Mouse (Mus musculus) E14TG2a.4 (cell line): ENCODE data around the gene Ddah2.

Experiments used
- H3K27me3 ChIP-seq: 2 replicates; pipeline ENCODE4 v1.6.1; 2014; ENCODE audit warnings: low read length, control low read depth; ENCODE audit not compliant: insufficient read depth
- H3K36me3 ChIP-seq: 2 replicates; pipeline ENCODE4 v1.6.1; 2014; ENCODE audit warnings: low read length, control low read depth; ENCODE audit not compliant: insufficient read depth
- H3K4me1 ChIP-seq: replicated peaks from 2 replicates; pipeline ENCODE4 v1.6.1; 2014; ENCODE audit warnings: low read depth, low read length, control low read depth
- H3K4me3 ChIP-seq: replicated peaks from 2 replicates; pipeline ENCODE4 v1.5.1; 2014; ENCODE audit warnings: mild to moderate bottlenecking, low read length
- H3K9me3 ChIP-seq: 2 replicates; pipeline ENCODE4 v1.6.1; 2014; ENCODE audit warnings: low read length, control low read depth
- CTCF ChIP-seq: conservative IDR thresholded peaks from 2 replicates; pipeline ENCODE4 v1.5.1; 2014; ENCODE audit warnings: low read length
- NANOG ChIP-seq: IDR thresholded peaks from 2 replicates; pipeline ENCODE4 v1.6.1; 2014; ENCODE audit warnings: borderline replicate concordance, low read length, mixed read lengths
- POU5F1 ChIP-seq: IDR thresholded peaks from 2 replicates; pipeline ENCODE4 v1.6.1; 2014; ENCODE audit warnings: low read length, borderline replicate concordance

The Ddah2 gene

DNA sequence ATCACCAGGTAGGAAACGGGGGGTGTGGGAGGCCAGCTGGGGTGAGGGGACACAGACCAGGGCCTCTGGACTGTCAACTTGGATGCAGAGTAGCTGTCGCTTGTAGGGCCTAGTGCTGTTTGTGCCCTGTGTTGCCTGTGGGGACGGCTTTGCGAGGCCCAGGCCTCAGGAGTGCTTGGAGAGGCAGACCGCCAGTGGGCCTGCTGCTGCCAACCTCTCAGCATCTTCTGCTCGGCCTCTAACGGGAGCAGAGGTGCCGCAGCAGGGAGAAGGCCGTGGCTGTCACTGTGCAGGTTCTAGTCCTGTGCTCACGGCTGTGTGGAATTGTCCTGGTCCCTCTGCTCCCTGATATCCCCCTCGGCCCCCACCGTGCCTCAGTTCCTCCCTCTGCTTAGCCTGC lies 37.8 kb downstream of the Ddah2 start:
- no peaks in the 10 kb centered on the region for H3K9me3 ChIP-seq
- no peaks in the 10 kb centered on the region for H3K27me3 ChIP-seq
- peaks cover 91% of the 10 kb centered on the region for H3K36me3 ChIP-seq
- H3K4me1 ChIP-seq: peaks cover 68% of the 10 kb centered on the region
- no peak for TF ChIP-seq POU5F1
- TF ChIP-seq CTCF: no peak
- TF ChIP-seq NANOG: no peak
- H3K4me3 ChIP-seq: peak overlapping the region; percentile 52

- peaks cover 92% of the 10 kb centered on the region for H3K36me3 ChIP-seq
- no peaks in the 10 kb centered on the region for H3K27me3 ChIP-seq
- no peak for TF ChIP-seq NANOG
- no peak for TF ChIP-seq POU5F1
- no peak for TF ChIP-seq CTCF
- H3K4me3 ChIP-seq: peak overlapping the region; percentile 52
- H3K9me3 ChIP-seq: no peaks in the 10 kb centered on the region
- peaks cover 70% of the 10 kb centered on the region for H3K4me1 ChIP-seq
Measured at GRCm38 (mm10) chr17:35097164-35097655, 38.4 kb downstream of the Ddah2 start.

DNA sequence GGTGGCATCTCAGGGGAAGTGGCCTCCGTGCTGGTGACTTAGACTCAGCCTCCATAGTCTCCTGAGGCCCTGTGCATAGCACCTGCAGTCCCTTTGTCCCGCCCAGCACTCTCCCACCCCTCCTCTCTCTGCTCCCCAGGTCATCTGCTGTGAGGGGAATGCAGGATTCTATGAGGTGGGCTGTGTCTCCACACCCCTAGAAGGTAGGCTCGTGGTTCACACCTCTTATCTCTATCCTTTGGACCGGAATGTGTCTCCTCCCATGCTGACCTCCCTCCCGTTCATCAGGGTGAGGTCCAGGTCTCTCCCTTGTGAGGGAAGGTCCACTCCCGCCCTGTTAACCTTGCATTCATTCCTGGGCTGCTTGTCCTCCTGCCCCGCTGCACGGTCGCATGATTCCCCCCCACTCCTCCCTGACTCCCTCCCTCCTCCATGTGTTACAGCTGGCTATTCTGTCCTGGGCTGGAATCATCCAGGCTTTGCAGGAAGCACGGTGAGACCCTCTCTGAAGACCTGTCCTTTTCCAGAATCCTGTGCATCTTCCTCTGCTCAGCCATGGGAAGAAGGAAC lies 41.4 kb downstream of the Ddah2 start:
- Histone ChIP-seq H3K4me3 (peak overlapping the region; percentile 35), H3K27me3 (no peaks in the 10 kb centered on the region), H3K4me1 (peaks cover 61% of the 10 kb centered on the region), H3K9me3 (no peaks in the 10 kb centered on the region), H3K36me3 (peaks cover 80% of the 10 kb centered on the region)
- TF ChIP-seq NANOG (no peak), CTCF (no peak), POU5F1 (no peak)

- Histone ChIP-seq H3K4me3 (no peak overlapping the region), H3K36me3 (peaks cover 72% of the 10 kb centered on the region), H3K9me3 (no peaks in the 10 kb centered on the region), H3K27me3 (no peaks in the 10 kb centered on the region), H3K4me1 (peaks cover 64% of the 10 kb centered on the region)
- no peak for TF ChIP-seq CTCF
- no peak for TF ChIP-seq NANOG
- no peak for TF ChIP-seq POU5F1
Measured at GRCm38 (mm10) chr17:35101161-35101560, 42.3 kb downstream of the Ddah2 start.

DNA sequence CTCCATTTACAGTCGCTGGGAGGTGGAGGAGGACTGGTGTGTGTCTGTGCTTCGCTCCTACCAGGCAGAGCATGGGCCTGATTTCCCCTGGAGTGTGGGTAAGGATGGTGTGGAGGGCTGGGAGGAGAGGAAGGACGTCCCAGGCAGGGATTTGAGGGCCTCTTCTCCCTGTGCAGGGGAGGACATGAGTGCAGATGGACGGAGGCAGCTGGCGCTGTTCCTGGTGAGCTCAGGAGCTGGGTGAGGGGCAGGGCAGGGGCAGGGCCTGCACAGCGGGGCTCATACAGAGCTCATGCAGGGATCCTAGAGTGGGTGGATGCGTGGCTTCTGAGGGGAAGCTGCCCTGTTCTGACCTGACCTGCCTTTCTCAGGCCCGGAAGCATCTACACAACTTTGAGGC lies 43.5 kb downstream of the Ddah2 start:
- H3K9me3 ChIP-seq: no peaks in the 10 kb centered on the region
- H3K27me3 ChIP-seq: no peaks in the 10 kb centered on the region
- no peak overlapping the region for H3K4me3 ChIP-seq
- TF ChIP-seq POU5F1: no peak
- TF ChIP-seq CTCF: no peak
- TF ChIP-seq NANOG: no peak
- H3K4me1 ChIP-seq: peaks cover 56% of the 10 kb centered on the region
- peaks cover 61% of the 10 kb centered on the region for H3K36me3 ChIP-seq

- TF ChIP-seq NANOG (no peak), POU5F1 (no peak), CTCF (no peak)
- no peaks in the 10 kb centered on the region for H3K27me3 ChIP-seq
- H3K4me3 ChIP-seq: no peak overlapping the region
- H3K9me3 ChIP-seq: no peaks in the 10 kb centered on the region
- peaks cover 53% of the 10 kb centered on the region for H3K36me3 ChIP-seq
- H3K4me1 ChIP-seq: peaks cover 56% of the 10 kb centered on the region
Measured at GRCm38 (mm10) chr17:35103221-35103690, 44.4 kb downstream of the Ddah2 start.

GRCm38 (mm10) chr17:35104079-35104478 lies 45.2 kb downstream of the Ddah2 start:
- Histone ChIP-seq H3K4me1 (peaks cover 55% of the 10 kb centered on the region), H3K4me3 (no peak overlapping the region), H3K36me3 (peaks cover 45% of the 10 kb centered on the region), H3K9me3 (no peaks in the 10 kb centered on the region), H3K27me3 (no peaks in the 10 kb centered on the region)
- TF ChIP-seq POU5F1 (no peak), NANOG (no peak), CTCF (no peak)

GRCm38 (mm10) chr17:35104754-35105153 lies 45.9 kb downstream of the Ddah2 start:
- H3K9me3 ChIP-seq: no peaks in the 10 kb centered on the region
- no peak overlapping the region for H3K4me3 ChIP-seq
- TF ChIP-seq POU5F1 (no peak), NANOG (no peak), CTCF (no peak)
- H3K27me3 ChIP-seq: no peaks in the 10 kb centered on the region
- H3K4me1 ChIP-seq: peaks cover 50% of the 10 kb centered on the region
- H3K36me3 ChIP-seq: peaks cover 40% of the 10 kb centered on the region
